Mouse (Mus musculus) hindbrain, embryonic 16.5 days (tissue): ENCODE measurements around the gene Dpp6. TPM values are rescaled to one million over a fixed set of nuclear protein-coding genes. Genes with fewer than 3 reads are reported as not detected.
A peak's percentile ranks its signal among the peaks of the same experiment; 100 is the strongest.

Experiments
- ATAC-seq: fragments of 200-750 bp; cut with Nextera tagmentation; 2 replicates; pipeline ENCODE4 v1.8.0; 2017; ENCODE audit warnings: moderate TSS enrichment, moderate library complexity
- H3K27ac ChIP-seq: fragments of 300-500 bp; sonication (generic); 2 replicates; pipeline ENCODE4 v1.5.1; 2014; ENCODE audit warnings: low read depth, mild to moderate bottlenecking, control low read depth, low read length, moderate library complexity
- H3K27me3 ChIP-seq: fragments of 300-500 bp; sonication (generic); replicated peaks from 2 replicates; pipeline ENCODE4 v1.6.1; 2014; ENCODE audit warnings: low read length; ENCODE audit not compliant: control insufficient read depth, insufficient read depth
- H3K36me3 ChIP-seq: fragments of 300-500 bp; sonication (generic); 2 replicates; pipeline ENCODE4 v1.6.1; 2014; ENCODE audit warnings: mild to moderate bottlenecking, low read length, moderate library complexity, mixed read lengths; ENCODE audit not compliant: control insufficient read depth, insufficient read depth
- H3K4me1 ChIP-seq: fragments of 300-500 bp; sonication (generic); 2 replicates; pipeline ENCODE4 v1.6.1; 2014; ENCODE audit warnings: low read depth, low read length; ENCODE audit not compliant: control insufficient read depth, insufficient read depth
- H3K4me2 ChIP-seq: fragments of 300-500 bp; sonication (generic); 2 replicates; pipeline ENCODE4 v1.6.1; 2014; ENCODE audit warnings: mild to moderate bottlenecking, low read length, control low read depth, moderate library complexity
- H3K4me3 ChIP-seq: fragments of 300-500 bp; sonication (generic); 2 replicates; pipeline ENCODE4 v1.5.1; 2014; ENCODE audit warnings: mild to moderate bottlenecking, low read length, control low read depth, moderate library complexity
- H3K9ac ChIP-seq: fragments of 300-500 bp; sonication (generic); 2 replicates; pipeline ENCODE4 v1.6.1; 2014; ENCODE audit warnings: low read depth, mild to moderate bottlenecking, control low read depth, low read length, moderate library complexity
- H3K9me3 ChIP-seq: fragments of 300-500 bp; sonication (generic); 2 replicates; pipeline ENCODE4 v1.6.1; 2014; ENCODE audit warnings: mild to moderate bottlenecking, low read length, moderate library complexity; ENCODE audit not compliant: control insufficient read depth
- whole genome bisulfite sequencing: fragments of 180-500 bp; shearing (Covaris S2); extraction: QIAGEN DNeasy Blood & Tissue Kit; methylation state at CpG from one replicate; pipeline ENCODE4 v1.1.7; 2014; 5-methylcytosine and 5-hydroxymethylcytosine counted together
- polyA plus RNA-seq: library from polyadenylated mRNA; unstranded; fragments of >200 nt; fragmentation: Nextera tagmentation; extraction: Ambion mirVana; gene quantifications from 2 replicates; pipeline ENCODE4 v1.2.1, GENCODE M21; 2015

The Dpp6 gene
- polyA plus RNA-seq, 1 experiment from 2014 or later, result 97.0 TPM

- H3K4me1 ChIP-seq, result no peaks in the 10 kb centered on the region
- no peak for ATAC-seq
- no peaks in the 10 kb centered on the region for H3K27me3 ChIP-seq
Measured at GRCm38 (mm10) chr5:27635941-27636340, 818.9 kb downstream of the Dpp6 start.

GRCm38 (mm10) chr5:27641876-27642275 lies 824.9 kb downstream of the Dpp6 start:
- no peak for ATAC-seq
- no peak overlapping the region for H3K4me2 ChIP-seq
- 89% methylated on average over 1 of the region's 1 CpGs for WGBS
- no peak overlapping the region for H3K27ac ChIP-seq
- peaks cover 13% of the 10 kb centered on the region for H3K36me3 ChIP-seq
- H3K4me3 ChIP-seq, result no peak overlapping the region
- no peak overlapping the region for H3K9ac ChIP-seq
- no peaks in the 10 kb centered on the region for H3K27me3 ChIP-seq
- no peaks in the 10 kb centered on the region for H3K9me3 ChIP-seq
- no peaks in the 10 kb centered on the region for H3K4me1 ChIP-seq

More at GRCm38 (mm10) chr5:27635941-27636340, 818.9 kb downstream of the Dpp6 start:
- Histone ChIP-seq H3K27ac (no peak overlapping the region), H3K9ac (no peak overlapping the region), H3K4me2 (no peak overlapping the region), H3K9me3 (no peaks in the 10 kb centered on the region), H3K4me3 (no peak overlapping the region), H3K36me3 (peaks cover 20% of the 10 kb centered on the region)
- 65% methylated on average over 2 of the region's 2 CpGs for WGBS

- Histone ChIP-seq H3K36me3 (no peaks in the 10 kb centered on the region; the same call in 1 of the 2 replicates), H3K4me1 (no peaks in the 10 kb centered on the region), H3K9me3 (no peaks in the 10 kb centered on the region), H3K9ac (no peak overlapping the region), H3K4me3 (no peak overlapping the region), H3K4me2 (no peak overlapping the region), H3K27ac (no peak overlapping the region), H3K27me3 (no peaks in the 10 kb centered on the region)
- 58% methylated on average over 8 of the region's 8 CpGs for WGBS
- ATAC-seq, result peak; percentile 72
Measured at GRCm38 (mm10) chr5:27651879-27652814, 835.1 kb downstream of the Dpp6 start.

GRCm38 (mm10) chr5:27656101-27656500 lies 839.1 kb downstream of the Dpp6 start:
- no peaks in the 10 kb centered on the region for H3K9me3 ChIP-seq
- no peaks in the 10 kb centered on the region for H3K27me3 ChIP-seq
- H3K4me3 ChIP-seq, result no peak overlapping the region
- 54% methylated on average over 6 of the region's 6 CpGs for WGBS
- no peak overlapping the region for H3K27ac ChIP-seq
- no peaks in the 10 kb centered on the region for H3K4me1 ChIP-seq
- no peak for ATAC-seq
- H3K9ac ChIP-seq, result no peak overlapping the region
- H3K4me2 ChIP-seq, result no peak overlapping the region
- no peaks in the 10 kb centered on the region; the same call in 1 of the 2 replicates for H3K36me3 ChIP-seq

- Histone ChIP-seq H3K4me3 (no peak overlapping the region), H3K36me3 (no peaks in the 10 kb centered on the region; the same call in 1 of the 2 replicates), H3K9ac (no peak overlapping the region), H3K9me3 (no peaks in the 10 kb centered on the region), H3K4me2 (no peak overlapping the region), H3K27ac (no peak overlapping the region), H3K4me1 (no peaks in the 10 kb centered on the region), H3K27me3 (no peaks in the 10 kb centered on the region)
- no peak for ATAC-seq
- 70% methylated on average over 4 of the region's 4 CpGs for WGBS
Measured at GRCm38 (mm10) chr5:27657672-27658071, 840.7 kb downstream of the Dpp6 start.

GRCm38 (mm10) chr5:27658165-27658564 lies 841.2 kb downstream of the Dpp6 start:
- Histone ChIP-seq H3K4me1 (no peaks in the 10 kb centered on the region), H3K4me3 (no peak overlapping the region), H3K4me2 (no peak overlapping the region), H3K9ac (no peak overlapping the region), H3K27ac (no peak overlapping the region), H3K9me3 (no peaks in the 10 kb centered on the region), H3K27me3 (no peaks in the 10 kb centered on the region), H3K36me3 (no peaks in the 10 kb centered on the region; the same call in 1 of the 2 replicates)
- no peak for ATAC-seq
- 93% methylated on average over 5 of the region's 5 CpGs for WGBS

GRCm38 (mm10) chr5:27658569-27658968 lies 841.6 kb downstream of the Dpp6 start:
- no peak for ATAC-seq
- Histone ChIP-seq H3K4me2 (no peak overlapping the region), H3K9me3 (no peaks in the 10 kb centered on the region), H3K36me3 (peaks cover 2% of the 10 kb centered on the region; the same call in 1 of the 2 replicates), H3K27ac (no peak overlapping the region), H3K4me1 (no peaks in the 10 kb centered on the region), H3K27me3 (no peaks in the 10 kb centered on the region), H3K4me3 (no peak overlapping the region), H3K9ac (no peak overlapping the region)

- H3K27ac ChIP-seq, result no peak overlapping the region
- WGBS, result 100% methylated on average over 2 of the region's 2 CpGs
- H3K4me2 ChIP-seq, result no peak overlapping the region
- 0 out of 2 replicates have a peak, but pooled peaks cover 2% of the 10 kb centered on the region for H3K36me3 ChIP-seq
- ATAC-seq, result no peak
- H3K27me3 ChIP-seq, result no peaks in the 10 kb centered on the region
- H3K9ac ChIP-seq, result no peak overlapping the region
- no peak overlapping the region for H3K4me3 ChIP-seq
- H3K9me3 ChIP-seq, result no peaks in the 10 kb centered on the region
- H3K4me1 ChIP-seq, result no peaks in the 10 kb centered on the region
Measured at GRCm38 (mm10) chr5:27659019-27659418, 842.0 kb downstream of the Dpp6 start.

GRCm38 (mm10) chr5:27659781-27660180 lies 842.8 kb downstream of the Dpp6 start:
- Histone ChIP-seq H3K4me1 (no peaks in the 10 kb centered on the region), H3K9ac (no peak overlapping the region), H3K9me3 (no peaks in the 10 kb centered on the region), H3K36me3 (peaks cover 2% of the 10 kb centered on the region; the same call in 1 of the 2 replicates), H3K4me3 (no peak overlapping the region), H3K27me3 (no peaks in the 10 kb centered on the region), H3K27ac (no peak overlapping the region), H3K4me2 (no peak overlapping the region)
- ATAC-seq, result no peak
- WGBS, result 93% methylated on average over 6 of the region's 6 CpGs
